Mouse (Mus musculus) hindbrain, postnatal 0 days (tissue): ENCODE results near the gene Traf5. TPM values are rescaled to one million over a fixed set of nuclear protein-coding genes. Genes with fewer than 3 reads are reported as not detected.

Source experiments
- ATAC-seq: fragments of 200-750 bp; cut with Nextera tagmentation; 2 replicates; pipeline ENCODE4 v1.8.0; 2017; ENCODE audit warnings: mild to moderate bottlenecking, moderate TSS enrichment, moderate library complexity
- DNase-seq: peaks from one replicate; pipeline ENCODE4 v3.0.0-alpha.2; 2015; ENCODE audit warnings: low spot score
- H3K27ac ChIP-seq: fragments of 300-500 bp; sonication (generic); 2 replicates; pipeline ENCODE4 v1.5.1; 2014; ENCODE audit warnings: mild to moderate bottlenecking
- H3K27me3 ChIP-seq: fragments of 300-500 bp; sonication (generic); 2 replicates; pipeline ENCODE4 v1.6.1; 2014; ENCODE audit warnings: low read length, mixed read lengths; ENCODE audit not compliant: insufficient read depth
- H3K36me3 ChIP-seq: fragments of 300-500 bp; sonication (generic); 2 replicates; pipeline ENCODE4 v1.6.1; 2014; ENCODE audit warnings: low read length, mixed read lengths; ENCODE audit not compliant: insufficient read depth
- H3K4me1 ChIP-seq: fragments of 300-500 bp; sonication (generic); 2 replicates; pipeline ENCODE4 v1.6.1; 2014; ENCODE audit warnings: antibody characterized with exemption, low read length, mixed read lengths; ENCODE audit not compliant: insufficient read depth
- H3K4me2 ChIP-seq: fragments of 300-500 bp; sonication (generic); 2 replicates; pipeline ENCODE4 v1.6.1; 2014; ENCODE audit warnings: low read depth, mild to moderate bottlenecking, low read length, moderate library complexity, mixed read lengths
- H3K4me3 ChIP-seq: fragments of 300-500 bp; sonication (generic); 2 replicates; pipeline ENCODE4 v1.5.1; 2014; ENCODE audit warnings: low read length
- H3K9ac ChIP-seq: fragments of 300-500 bp; sonication (generic); replicated peaks from 2 replicates; pipeline ENCODE4 v1.6.1; 2014; ENCODE audit warnings: mild to moderate bottlenecking, low read length, moderate library complexity, mixed read lengths
- H3K9me3 ChIP-seq: fragments of 300-500 bp; sonication (generic); 2 replicates; pipeline ENCODE4 v1.6.1; 2016; ENCODE audit warnings: low read length, mixed read lengths
- CTCF ChIP-seq: IDR thresholded peaks from 2 replicates; pipeline ENCODE4 v1.5.1; 2016; ENCODE audit warnings: antibody characterized with exemption, control low read depth, low read depth
- WGBS: fragments of 180-500 bp; shearing (Covaris S2); extraction: QIAGEN DNeasy Blood & Tissue Kit; methylation state at CpG from one replicate; pipeline ENCODE4 v1.1.7; 2014; 5-methylcytosine and 5-hydroxymethylcytosine counted together
- polyA plus RNA-seq: library from polyadenylated mRNA; unstranded; fragments of >200 nt; fragmentation: Nextera tagmentation; extraction: Ambion mirVana; gene quantifications from 2 replicates; pipeline ENCODE4 v1.2.1, GENCODE M21; 2015
- total RNA-seq: library from RNA; depleted of rRNA; stranded (reverse); fragments of >200 nt; gene quantifications from 2 replicates; pipeline ENCODE4 v1.2.3, GENCODE M21; 2014

Traf5 gene
- total and polyA plus RNA-seq, 2 experiments from 2014 or later: 1.4 to 7.3 TPM

GRCm38 (mm10) chr1:192092879-192093660 is 711 bp upstream of the Traf5 start:
- ATAC-seq (peak; percentile 87), DNase-seq (peak; percentile 92)
- Histone ChIP-seq H3K9me3 (no peaks in the 10 kb centered on the region), H3K4me1 (no peaks in the 10 kb centered on the region), H3K36me3 (no peaks in the 10 kb centered on the region), H3K9ac (no peak overlapping the region), H3K4me2 (peak overlapping the region; percentile 95), H3K27ac (no peak overlapping the region), H3K4me3 (peak overlapping the region; percentile 65), H3K27me3 (peaks cover 10% of the 10 kb centered on the region; the same call in 1 of the 2 replicates)
- 33% methylated on average over 16 of the region's 16 CpGs for WGBS
- peak; percentile 96 for TF ChIP-seq CTCF

- DNase-seq (no peak), ATAC-seq (no peak)
- Histone ChIP-seq H3K9ac (0 out of 2 replicates have a peak overlapping the region, but pooled peaks have one; percentile 60), H3K4me2 (peak overlapping the region; percentile 95; the same call in 1 of the 2 replicates), H3K27me3 (peaks cover 10% of the 10 kb centered on the region; the same call in 1 of the 2 replicates), H3K4me1 (no peaks in the 10 kb centered on the region), H3K9me3 (no peaks in the 10 kb centered on the region), H3K36me3 (no peaks in the 10 kb centered on the region), H3K4me3 (no peak overlapping the region), H3K27ac (no peak overlapping the region)
- no peak for TF ChIP-seq CTCF
- 76% methylated on average over 11 of the region's 11 CpGs for WGBS
Observed at GRCm38 (mm10) chr1:192090689-192091567, 1.4 kb downstream of the Traf5 start.

GRCm38 (mm10) chr1:192090281-192090680 is 2.1 kb downstream of the Traf5 start:
- Histone ChIP-seq H3K4me3 (no peak overlapping the region), H3K27me3 (peaks cover 10% of the 10 kb centered on the region; the same call in 1 of the 2 replicates), H3K4me2 (no peak overlapping the region), H3K4me1 (no peaks in the 10 kb centered on the region), H3K27ac (no peak overlapping the region), H3K9me3 (no peaks in the 10 kb centered on the region), H3K9ac (no peak overlapping the region), H3K36me3 (no peaks in the 10 kb centered on the region)
- 94% methylated on average over 3 of the region's 3 CpGs for WGBS
- DNase-seq (no peak), ATAC-seq (no peak)
- no peak for TF ChIP-seq CTCF

- Histone ChIP-seq H3K27ac (no peak overlapping the region), H3K9ac (no peak overlapping the region), H3K4me1 (no peaks in the 10 kb centered on the region), H3K36me3 (no peaks in the 10 kb centered on the region), H3K27me3 (peaks cover 10% of the 10 kb centered on the region; the same call in 1 of the 2 replicates), H3K4me3 (no peak overlapping the region), H3K4me2 (no peak overlapping the region), H3K9me3 (no peaks in the 10 kb centered on the region)
- WGBS: 64% methylated on average over 9 of the region's 9 CpGs
- ATAC-seq (no peak), DNase-seq (no peak)
- TF ChIP-seq CTCF: no peak
Observed at GRCm38 (mm10) chr1:192089208-192090166, 2.9 kb downstream of the Traf5 start.

- Histone ChIP-seq H3K4me1 (no peaks in the 10 kb centered on the region), H3K9me3 (no peaks in the 10 kb centered on the region), H3K4me3 (no peak overlapping the region), H3K27ac (no peak overlapping the region), H3K4me2 (no peak overlapping the region), H3K9ac (no peak overlapping the region), H3K27me3 (peaks cover 10% of the 10 kb centered on the region; the same call in 1 of the 2 replicates), H3K36me3 (no peaks in the 10 kb centered on the region)
- ATAC-seq: no peak
- TF ChIP-seq CTCF: no peak
- 72% methylated on average over 4 of the region's 4 CpGs for WGBS
- no peak for DNase-seq
Observed at GRCm38 (mm10) chr1:192088011-192088410, 4.3 kb downstream of the Traf5 start.

GRCm38 (mm10) chr1:192087098-192087497 is 5.3 kb downstream of the Traf5 start:
- WGBS: 87% methylated on average over 4 of the region's 4 CpGs
- Histone ChIP-seq H3K4me1 (no peaks in the 10 kb centered on the region), H3K9me3 (no peaks in the 10 kb centered on the region), H3K4me3 (no peak overlapping the region), H3K27ac (no peak overlapping the region), H3K9ac (no peak overlapping the region), H3K36me3 (no peaks in the 10 kb centered on the region), H3K27me3 (peaks cover 10% of the 10 kb centered on the region; the same call in 1 of the 2 replicates), H3K4me2 (no peak overlapping the region)
- TF ChIP-seq CTCF: no peak
- DNase-seq (no peak), ATAC-seq (no peak)
